Mouse (Mus musculus) gastrocnemius, adult 18-20 months (tissue): ENCODE results near the gene Mrps12. TPM values are rescaled to one million over a fixed set of nuclear protein-coding genes. Genes with fewer than 3 reads are reported as not detected.
"Not testable (repeated sequence)": the region's sequence is repeated elsewhere in the genome, so short reads cannot be mapped to it uniquely, and the experiment has no call there.

Experiments
- DNase-seq: peaks from one replicate; pipeline ENCODE4 v3.0.0; 2021; ENCODE audit warnings: low spot score
- total RNA-seq, 2 experiments: library from RNA; stranded (reverse); gene quantifications; 2 replicates each; pipeline ENCODE4 v1.2.3; 2021

The Mrps12 gene
- total RNA-seq, 2 experiments from 2014 or later: 43.8 to 44.0 TPM

- no peak for DNase-seq
Measured at GRCm38 (mm10) chr7:28710962-28711361, 30.7 kb downstream of the Mrps12 start.

GRCm38 (mm10) chr7:28709454-28709853 is 32.2 kb downstream of the Mrps12 start:
- DNase-seq: no peak

- DNase-seq: no peak
Measured at GRCm38 (mm10) chr7:28702601-28703143, 38.9 kb downstream of the Mrps12 start.

- DNase-seq: not testable (repeated sequence)
Measured at GRCm38 (mm10) chr7:28701306-28701705, 40.3 kb downstream of the Mrps12 start.

GRCm38 (mm10) chr7:28700269-28700668 is 41.4 kb downstream of the Mrps12 start:
- DNase-seq: no peak

GRCm38 (mm10) chr7:28697277-28697676 is 44.3 kb downstream of the Mrps12 start:
- no peak for DNase-seq

- DNase-seq: no peak
Measured at GRCm38 (mm10) chr7:28694966-28695511, 46.6 kb downstream of the Mrps12 start.

GRCm38 (mm10) chr7:28694423-28694822 is 47.2 kb downstream of the Mrps12 start:
- DNase-seq: no peak

GRCm38 (mm10) chr7:28693321-28693966 is 48.2 kb downstream of the Mrps12 start:
- peak; percentile 40 for DNase-seq

GRCm38 (mm10) chr7:28692545-28693320 is 48.9 kb downstream of the Mrps12 start, which contains the start of gene Fbxo27:
TSS of gene Fbxo27 (plus strand) at chr7:28692849.
- DNase-seq: no peak

GRCm38 (mm10) chr7:28691075-28691474 is 50.5 kb downstream of the Mrps12 start:
- no peak for DNase-seq

Other genes with a start within 250 kb of the Mrps12 start
- not detected for gene Ifnl2, start 231.4 kb downstream of the Mrps12 start, total RNA-seq
- gene Ifnl3, start 219.0 kb downstream of the Mrps12 start, total RNA-seq: not detected
- gene Sycn, start 200.9 kb downstream of the Mrps12 start, total RNA-seq: not detected
- not detected for gene Nccrp1, start 194.6 kb downstream of the Mrps12 start, total RNA-seq
- gene Samd4b, start 143.7 kb downstream of the Mrps12 start, total RNA-seq: 10 to 100 TPM; 13.8 to 15.2 TPM
- 1 to 10 TPM; 2.2 to 3.8 TPM for gene Pak4, start 143.6 kb downstream of the Mrps12 start, total RNA-seq
- gene Acp7, start 110.5 kb downstream of the Mrps12 start, total RNA-seq: not detected
- under 1 TPM; 0.34 to 0.76 TPM for gene Fbxo27, start 49.0 kb downstream of the Mrps12 start, total RNA-seq
- gene Fbxo17, start 25.0 kb downstream of the Mrps12 start, total RNA-seq: 1 to 10 TPM; 3.5 to 3.8 TPM
- gene Sars2, start 172 bp upstream of the Mrps12 start, total RNA-seq: 10 to 100 TPM; 12.3 to 14.0 TPM
- gene Ccer2, start 14.4 kb upstream of the Mrps12 start, total RNA-seq: not detected
- gene Sirt2, start 24.9 kb upstream of the Mrps12 start, total RNA-seq: 10 to 100 TPM; 95.9 to 98.2 TPM
- 10 to 100 TPM; 33.2 to 34.9 TPM for gene Nfkbib, start 25.7 kb upstream of the Mrps12 start, total RNA-seq
- gene Rinl, start 47.1 kb upstream of the Mrps12 start, total RNA-seq: under 1 TPM; 0.45 to 0.46 TPM
- gene Hnrnpl, start 66.7 kb upstream of the Mrps12 start, total RNA-seq: 100 to 1,000 TPM; 110 to 131 TPM
- gene Ech1, start 83.4 kb upstream of the Mrps12 start, total RNA-seq: 100 to 1,000 TPM; 227 to 344 TPM
- 1 to 10 TPM; 1.7 to 3.9 TPM for gene Lgals4, start 92.0 kb upstream of the Mrps12 start, total RNA-seq
- gene Lgals7, start 122.0 kb upstream of the Mrps12 start, total RNA-seq: under 1 TPM in 1 of 2 experiments, not detected in 1; 0.66 TPM
- gene Capn12, start 139.6 kb upstream of the Mrps12 start, total RNA-seq: under 1 TPM; 0.09 TPM
- gene Actn4, start 220.5 kb upstream of the Mrps12 start, total RNA-seq: 10 to 100 TPM; 29.6 to 46.1 TPM
- gene Eif3k, start 240.0 kb upstream of the Mrps12 start, total RNA-seq: 100 to 1,000 TPM; 128 TPM
- gene Map4k1, start 240.2 kb upstream of the Mrps12 start, total RNA-seq: under 1 TPM; 0.24 to 0.59 TPM